Mouse (Mus musculus): ENCODE measurements around the gene Baiap2l2. TPM values are rescaled to one million over a fixed set of nuclear protein-coding genes. Genes with fewer than 3 reads are reported as not detected.
"Not testable (repeated sequence)": the region's sequence is repeated elsewhere in the genome, so short reads cannot be mapped to it uniquely, and the experiment has no call there.

Baiap2l2 gene
- polyA plus RNA-seq, 1 experiment from 2014 or later, result 2.6 TPM

DNA sequence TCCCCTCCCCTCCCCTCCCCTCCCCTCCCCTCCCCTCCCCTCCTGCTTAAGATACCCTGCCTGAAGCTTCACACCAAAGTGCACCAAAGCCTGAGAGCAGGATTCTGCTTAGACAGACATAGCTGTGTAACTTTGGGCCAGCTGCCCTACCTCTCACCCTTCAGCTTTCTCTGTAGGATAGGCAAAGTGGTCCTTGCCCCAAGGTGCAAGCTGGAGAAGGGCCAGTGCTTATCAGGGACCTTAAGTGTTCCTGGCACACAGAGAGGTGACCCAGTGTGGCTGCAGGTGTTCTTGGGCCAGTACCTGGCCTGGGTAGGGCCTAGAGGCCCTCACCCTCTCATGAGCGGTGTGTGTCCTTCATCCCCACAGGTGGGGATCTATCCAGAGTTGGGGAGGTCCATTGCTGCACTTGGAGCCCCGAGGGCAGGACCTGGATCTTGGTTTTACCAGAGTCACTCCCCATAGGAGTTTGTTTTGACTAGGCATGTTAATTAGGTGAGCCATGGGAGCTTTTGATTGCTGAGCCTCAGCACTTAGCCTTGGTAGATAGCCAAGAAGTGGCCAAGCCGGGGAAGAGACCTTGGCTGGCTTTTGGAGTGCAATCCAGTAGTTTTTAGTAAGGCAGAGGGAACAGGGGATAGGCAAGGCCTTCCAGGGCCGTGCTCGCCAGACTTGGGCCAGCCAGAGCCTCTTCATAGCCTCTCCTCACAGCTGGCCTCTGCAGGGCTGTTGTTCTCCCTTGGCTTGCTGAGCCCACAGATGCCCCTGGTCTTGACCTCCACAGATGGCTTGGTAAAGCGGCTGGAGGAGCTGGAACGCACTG, 41.1 kb downstream of the Baiap2l2 start:
- no peak for ATAC-seq
- Histone ChIP-seq H3K27ac (ENCODE audit: low read depth, low read length) (no peak overlapping the region), H3K4me3 (ENCODE audit: low read depth, low read length) (no peak overlapping the region), H3K9me3 (replicated peaks; ENCODE audit: control insufficient read depth, low read length) (no peaks in the 10 kb centered on the region), H3K4me1 (ENCODE audit: control insufficient read depth, insufficient read depth, low read length) (no peaks in the 10 kb centered on the region), H3K36me3 (ENCODE audit: control insufficient read depth, insufficient read depth, low read length) (peaks cover 67% of the 10 kb centered on the region), H3K4me2 (ENCODE audit: low read length) (no peak overlapping the region), H3K9ac (ENCODE audit: low read length) (no peak overlapping the region), H3K27me3 (replicated peaks; ENCODE audit: control insufficient read depth, insufficient read depth, low read length) (no peaks in the 10 kb centered on the region)
- 84% methylated on average over 7 of the region's 7 CpGs for WGBS
- DNase-seq (ENCODE audit: low spot score), result no peak

- no peaks in the 10 kb centered on the region for H3K27me3 ChIP-seq (replicated peaks; ENCODE audit: control insufficient read depth, insufficient read depth, low read length)
- ATAC-seq (peak; percentile 99), DNase-seq (ENCODE audit: low spot score) (peak; percentile 97)
- H3K27ac ChIP-seq (ENCODE audit: low read depth, low read length), result peak overlapping the region; percentile 52; the same call in 1 of the 2 replicates
- no peak overlapping the region for H3K9ac ChIP-seq (ENCODE audit: low read length)
- H3K36me3 ChIP-seq (ENCODE audit: control insufficient read depth, insufficient read depth, low read length), result peaks cover 67% of the 10 kb centered on the region
- no peaks in the 10 kb centered on the region for H3K9me3 ChIP-seq (replicated peaks; ENCODE audit: control insufficient read depth, low read length)
- 0 out of 2 replicates have a peak overlapping the region, but pooled peaks have one; percentile 14 for H3K4me2 ChIP-seq (ENCODE audit: low read length)
- H3K4me1 ChIP-seq (ENCODE audit: control insufficient read depth, insufficient read depth, low read length), result no peaks in the 10 kb centered on the region
- 21% methylated on average over 10 of the region's 10 CpGs for WGBS
- H3K4me3 ChIP-seq (ENCODE audit: low read depth, low read length), result no peak overlapping the region
Measured at GRCm38 (mm10) chr15:79243234-79244042, 41.9 kb downstream of the Baiap2l2 start.

DNA sequence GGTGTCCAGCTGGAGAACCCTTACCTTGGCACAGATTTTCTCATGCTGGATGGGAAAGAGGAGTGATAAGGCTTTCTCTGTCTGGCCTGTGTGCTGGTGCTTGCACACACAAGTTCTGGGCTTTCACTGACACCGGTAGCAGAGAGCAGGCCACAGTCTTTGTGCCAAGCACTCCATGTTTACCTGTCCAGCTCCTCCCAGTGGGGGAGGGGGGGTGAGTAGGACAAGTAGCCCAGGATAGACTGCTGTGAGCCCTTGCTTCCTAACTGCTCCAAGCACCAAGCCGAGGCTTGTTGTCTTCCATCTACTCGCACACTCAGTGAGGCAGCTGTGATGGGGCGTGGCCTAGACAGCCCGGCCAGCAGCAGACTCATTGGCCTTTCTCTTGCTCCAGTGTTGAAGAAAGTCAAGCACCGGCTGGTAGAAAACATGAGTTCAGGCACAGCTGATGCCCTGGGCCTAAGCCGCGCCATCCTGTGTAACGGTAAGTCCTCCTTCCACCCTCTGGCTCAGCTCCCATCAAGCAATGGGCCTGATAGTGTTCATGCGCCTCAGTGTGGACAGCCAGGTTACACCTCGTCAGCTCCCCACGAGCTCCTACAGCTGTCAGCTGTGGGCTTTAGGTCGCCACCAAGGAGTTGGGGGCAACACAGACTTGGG, 42.6 kb downstream of the Baiap2l2 start:
- Histone ChIP-seq H3K4me2 (ENCODE audit: low read length) (no peak overlapping the region), H3K36me3 (ENCODE audit: control insufficient read depth, insufficient read depth, low read length) (peaks cover 68% of the 10 kb centered on the region), H3K27ac (ENCODE audit: low read depth, low read length) (no peak overlapping the region), H3K4me3 (ENCODE audit: low read depth, low read length) (no peak overlapping the region), H3K9ac (ENCODE audit: low read length) (no peak overlapping the region), H3K9me3 (replicated peaks; ENCODE audit: control insufficient read depth, low read length) (no peaks in the 10 kb centered on the region), H3K4me1 (ENCODE audit: control insufficient read depth, insufficient read depth, low read length) (no peaks in the 10 kb centered on the region), H3K27me3 (replicated peaks; ENCODE audit: control insufficient read depth, insufficient read depth, low read length) (no peaks in the 10 kb centered on the region)
- 75% methylated on average over 13 of the region's 13 CpGs for WGBS
- no peak for ATAC-seq
- no peak for DNase-seq (ENCODE audit: low spot score)

DNA sequence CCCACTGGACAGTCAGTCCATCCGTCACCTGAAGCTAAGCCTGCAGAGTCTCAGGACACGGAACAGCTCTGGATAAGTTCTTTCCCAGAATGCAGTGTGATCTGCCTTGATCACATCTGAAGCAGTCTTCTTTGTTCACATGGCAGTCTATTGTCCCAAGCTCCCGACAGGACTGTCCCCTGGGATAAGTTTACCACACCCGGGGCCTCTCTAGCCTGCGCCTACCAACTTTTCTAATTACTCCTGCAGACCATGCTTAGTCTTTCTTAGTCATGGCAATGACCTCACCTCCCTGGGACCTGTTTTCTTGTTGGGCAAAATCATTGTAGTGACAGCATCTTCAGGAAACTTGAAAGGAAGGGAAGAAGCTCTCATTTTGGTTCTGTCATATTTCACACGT, 47.3 kb downstream of the Baiap2l2 start:
- Histone ChIP-seq H3K4me2 (ENCODE audit: low read length) (no peak overlapping the region), H3K36me3 (ENCODE audit: control insufficient read depth, insufficient read depth, low read length) (peaks cover 71% of the 10 kb centered on the region), H3K4me1 (ENCODE audit: control insufficient read depth, insufficient read depth, low read length) (no peaks in the 10 kb centered on the region), H3K9ac (ENCODE audit: low read length) (no peak overlapping the region), H3K27ac (ENCODE audit: low read depth, low read length) (no peak overlapping the region), H3K4me3 (ENCODE audit: low read depth, low read length) (no peak overlapping the region), H3K9me3 (replicated peaks; ENCODE audit: control insufficient read depth, low read length) (no peaks in the 10 kb centered on the region), H3K27me3 (replicated peaks; ENCODE audit: control insufficient read depth, insufficient read depth, low read length) (no peaks in the 10 kb centered on the region)
- DNase-seq (ENCODE audit: low spot score) (no peak), ATAC-seq (no peak)
- WGBS, result 80% methylated on average over 6 of the region's 6 CpGs

DNA sequence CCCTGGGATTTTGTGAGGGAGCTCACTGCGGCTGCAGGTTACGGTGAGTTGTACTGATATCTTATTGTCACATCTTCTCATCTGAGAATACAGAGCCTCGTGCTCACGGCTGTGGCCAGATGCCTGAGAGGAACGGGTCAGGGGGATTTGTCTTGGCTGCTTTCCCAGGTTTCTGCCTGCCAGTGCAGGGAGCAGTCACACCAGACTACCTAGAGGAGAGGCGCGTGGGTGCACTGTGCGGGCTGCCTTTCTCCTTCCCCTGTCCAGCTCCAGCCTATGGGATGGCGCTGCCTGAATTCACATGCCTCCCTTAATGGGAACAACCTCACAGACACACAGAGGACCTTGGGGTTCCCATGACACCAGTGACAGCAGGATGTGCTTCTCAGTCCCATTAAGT, 50.1 kb downstream of the Baiap2l2 start:
- Histone ChIP-seq H3K9ac (ENCODE audit: low read length) (no peak overlapping the region), H3K4me3 (ENCODE audit: low read depth, low read length) (no peak overlapping the region), H3K4me2 (ENCODE audit: low read length) (no peak overlapping the region), H3K9me3 (replicated peaks; ENCODE audit: control insufficient read depth, low read length) (no peaks in the 10 kb centered on the region), H3K27ac (ENCODE audit: low read depth, low read length) (no peak overlapping the region), H3K4me1 (ENCODE audit: control insufficient read depth, insufficient read depth, low read length) (no peaks in the 10 kb centered on the region), H3K27me3 (replicated peaks; ENCODE audit: control insufficient read depth, insufficient read depth, low read length) (no peaks in the 10 kb centered on the region), H3K36me3 (ENCODE audit: control insufficient read depth, insufficient read depth, low read length) (peaks cover 74% of the 10 kb centered on the region)
- DNase-seq (ENCODE audit: low spot score), result no peak
- no peak for ATAC-seq
- 79% methylated on average over 9 of the region's 9 CpGs for WGBS

GRCm38 (mm10) chr15:79229058-79229821, 56.1 kb downstream of the Baiap2l2 start, which contains the start of the genes Pick1 and Gm49486:
Pick1 (plus strand) TSS chr15:79229173.
Gm49486 (plus strand) TSS chr15:79229391.
- DNase-seq (ENCODE audit: low spot score) (peak; percentile 92), ATAC-seq (peak; percentile 92)
- no peaks in the 10 kb centered on the region for H3K27me3 ChIP-seq (replicated peaks; ENCODE audit: control insufficient read depth, insufficient read depth, low read length)
- peaks cover 21% of the 10 kb centered on the region for H3K36me3 ChIP-seq (ENCODE audit: control insufficient read depth, insufficient read depth, low read length)
- H3K4me3 ChIP-seq (ENCODE audit: low read depth, low read length), result peak within 1 kb of the TSS; percentile 56
- H3K9me3 ChIP-seq (replicated peaks; ENCODE audit: control insufficient read depth, low read length), result no peaks in the 10 kb centered on the region
- H3K4me2 ChIP-seq (ENCODE audit: low read length), result peak within 1 kb of the TSS; percentile 58
- under 1% methylated on average over 51 of the region's 51 CpGs for WGBS
- H3K27ac ChIP-seq (ENCODE audit: low read depth, low read length), result peak within 1 kb of the TSS; percentile 95
- peak within 1 kb of the TSS; percentile 73 for H3K9ac ChIP-seq (ENCODE audit: low read length)
- H3K4me1 ChIP-seq (ENCODE audit: control insufficient read depth, insufficient read depth, low read length), result peaks cover 4% of the 10 kb centered on the region; the same call in 1 of the 2 replicates

DNA sequence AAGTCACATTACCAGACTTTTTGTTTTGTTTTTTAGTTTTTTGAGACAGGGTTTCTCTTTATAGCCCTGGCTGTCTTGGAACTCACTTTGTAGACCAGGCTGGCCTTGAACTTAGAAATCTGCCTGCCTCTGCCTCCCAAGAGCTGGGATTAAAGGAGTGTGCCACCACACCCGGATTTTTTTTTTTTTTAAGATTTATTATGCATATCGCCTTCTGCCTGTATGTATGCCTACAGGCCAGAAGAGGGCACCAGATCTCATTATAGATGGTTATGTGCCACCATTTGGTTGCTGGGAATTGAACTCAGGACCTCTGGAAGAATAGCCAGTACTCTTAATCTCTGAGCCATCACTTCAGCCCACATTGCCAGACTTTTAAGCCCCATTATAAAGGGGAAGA, 59.6 kb downstream of the Baiap2l2 start:
- not testable (repeated sequence) for H3K4me2 ChIP-seq (ENCODE audit: low read length); H3K27ac ChIP-seq (ENCODE audit: low read depth, low read length); H3K9ac ChIP-seq (ENCODE audit: low read length)

GRCm38 (mm10) chr15:79224685-79225084, 60.7 kb downstream of the Baiap2l2 start:
- Histone ChIP-seq H3K36me3 (ENCODE audit: control insufficient read depth, insufficient read depth, low read length) (no peaks in the 10 kb centered on the region), H3K27ac (ENCODE audit: low read depth, low read length) (no peak overlapping the region), H3K4me3 (ENCODE audit: low read depth, low read length) (no peak overlapping the region), H3K27me3 (replicated peaks; ENCODE audit: control insufficient read depth, insufficient read depth, low read length) (no peaks in the 10 kb centered on the region), H3K9ac (ENCODE audit: low read length) (no peak overlapping the region), H3K4me1 (ENCODE audit: control insufficient read depth, insufficient read depth, low read length) (peaks cover 2% of the 10 kb centered on the region; the same call in 1 of the 2 replicates), H3K4me2 (ENCODE audit: low read length) (no peak overlapping the region), H3K9me3 (replicated peaks; ENCODE audit: control insufficient read depth, low read length) (no peaks in the 10 kb centered on the region)
- ATAC-seq, result peak; percentile 38
- WGBS, result 4% methylated on average over 5 of the region's 5 CpGs
- peak; percentile 82 for DNase-seq (ENCODE audit: low spot score)

More for the DNA sequence above, 59.6 kb downstream of the Baiap2l2 start:
- not testable (repeated sequence) for H3K4me1 ChIP-seq (ENCODE audit: control insufficient read depth, insufficient read depth, low read length); DNase-seq (ENCODE audit: low spot score); ATAC-seq; H3K36me3 ChIP-seq (ENCODE audit: control insufficient read depth, insufficient read depth, low read length); H3K9me3 ChIP-seq (replicated peaks; ENCODE audit: control insufficient read depth, low read length); H3K27me3 ChIP-seq (replicated peaks; ENCODE audit: control insufficient read depth, insufficient read depth, low read length); H3K4me3 ChIP-seq (ENCODE audit: low read depth, low read length)
- WGBS, result 78% methylated on average over 2 of the region's 2 CpGs

Measured in forebrain, embryonic 14.5 days (tissue).